Mouse (Mus musculus) limb, embryonic 11.5 days (tissue): ENCODE measurements at regions not wholly inside any gene's neighbourhood (a gene's known extent, or its start where the extent isn't known, plus 50 kb on each side); places are given as distances from the start of the nearest gene placed in this dataset.

ENCODE experiments used
- ATAC-seq: fragments of 200-750 bp; cut with Nextera tagmentation; 2 replicates; pipeline ENCODE4 v1.8.0; 2017; ENCODE audit warnings: low read depth; ENCODE audit not compliant: insufficient number of reproducible peaks, low FRiP score, low TSS enrichment
- DNase-seq: peaks from one replicate; pipeline ENCODE4 v3.0.0-alpha.2; 2015; ENCODE audit warnings: low spot score
- H3K27ac ChIP-seq: fragments of 300-500 bp; sonication (generic); replicated peaks from 2 replicates; pipeline ENCODE4 v1.5.1; 2014; ENCODE audit warnings: low read depth, mild to moderate bottlenecking, low read length
- H3K27me3 ChIP-seq: fragments of 300-500 bp; sonication (generic); 2 replicates; pipeline ENCODE4 v1.6.1; 2014; ENCODE audit warnings: mild to moderate bottlenecking, low read length, mixed read lengths; ENCODE audit not compliant: control insufficient read depth, insufficient read depth
- H3K36me3 ChIP-seq: fragments of 300-500 bp; sonication (generic); 2 replicates; pipeline ENCODE4 v1.6.1; 2014; ENCODE audit warnings: mild to moderate bottlenecking, low read length, moderate library complexity, mixed read lengths; ENCODE audit not compliant: control insufficient read depth, insufficient read depth
- H3K4me1 ChIP-seq: fragments of 300-500 bp; sonication (generic); 2 replicates; pipeline ENCODE4 v1.6.1; 2014; ENCODE audit warnings: low read length, mixed read lengths; ENCODE audit not compliant: control insufficient read depth, insufficient read depth
- H3K4me2 ChIP-seq: fragments of 300-500 bp; sonication (generic); 2 replicates; pipeline ENCODE4 v1.6.1; 2014; ENCODE audit warnings: low read depth, mild to moderate bottlenecking, moderate library complexity; ENCODE audit not compliant: severe bottlenecking
- H3K4me3 ChIP-seq: fragments of 300-500 bp; sonication (generic); 2 replicates; pipeline ENCODE4 v1.5.1; 2014; ENCODE audit warnings: low read depth, low read length
- H3K9ac ChIP-seq: fragments of 300-500 bp; sonication (generic); 2 replicates; pipeline ENCODE4 v1.6.1; 2014; ENCODE audit warnings: mild to moderate bottlenecking, low read length
- H3K9me3 ChIP-seq: fragments of 300-500 bp; sonication (generic); 2 replicates; pipeline ENCODE4 v1.6.1; 2016; ENCODE audit warnings: low read length; ENCODE audit not compliant: control insufficient read depth
- WGBS: fragments of 180-500 bp; shearing (Covaris S2); extraction: QIAGEN DNeasy Blood & Tissue Kit; methylation state at CpG from one replicate; pipeline ENCODE4 v1.1.7; 2014; 5-methylcytosine and 5-hydroxymethylcytosine counted together

GRCm38 (mm10) chr16:23784021-23784897 is 106.5 kb downstream of the Sst start:
- Histone ChIP-seq H3K27me3 (no peaks in the 10 kb centered on the region), H3K4me3 (no peak overlapping the region), H3K9ac (no peak overlapping the region), H3K36me3 (no peaks in the 10 kb centered on the region), H3K9me3 (no peaks in the 10 kb centered on the region), H3K4me1 (peaks cover 3% of the 10 kb centered on the region; the same call in 1 of the 2 replicates), H3K4me2 (no peak overlapping the region), H3K27ac (no peak overlapping the region)
- ATAC-seq (no peak), DNase-seq (no peak)
- WGBS: 60% methylated on average over 6 of the region's 6 CpGs

DNA sequence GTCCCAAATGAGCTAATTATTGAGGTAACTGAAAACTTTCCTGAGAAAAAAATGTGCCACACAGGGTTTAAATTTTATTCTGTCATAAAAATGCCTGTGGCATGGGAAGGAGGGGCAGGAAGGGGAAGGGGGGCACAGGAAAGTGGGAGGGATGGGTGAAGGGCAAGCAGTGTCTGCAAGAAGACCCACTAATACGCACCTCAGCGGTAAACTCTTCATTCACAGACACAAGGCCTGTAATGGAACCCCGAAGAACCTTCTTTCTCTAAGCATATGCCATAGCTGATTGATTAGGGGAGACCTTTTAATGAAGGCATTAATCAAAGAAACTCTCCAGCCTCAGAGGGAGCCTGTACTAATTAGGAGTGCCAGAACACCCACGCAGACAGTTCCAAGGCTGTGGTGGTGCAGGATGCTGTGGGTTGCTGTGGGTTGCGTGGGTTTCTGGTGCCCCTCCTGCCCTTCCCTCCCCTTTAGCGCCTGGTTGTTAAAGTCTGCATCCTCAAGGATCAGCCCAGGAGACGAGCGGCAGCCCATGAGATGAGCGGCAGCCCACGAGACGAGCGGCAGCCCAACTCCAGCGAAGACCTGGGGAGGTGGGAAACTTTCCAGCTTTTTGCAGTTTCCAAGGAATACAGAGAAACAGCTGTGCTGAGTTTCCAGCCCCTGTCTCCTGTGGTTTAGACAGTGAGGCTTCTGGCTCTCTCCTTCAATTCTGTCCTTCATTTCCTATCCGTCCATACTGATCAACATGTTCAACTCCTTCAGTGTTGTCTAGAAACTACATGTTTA is 110.1 kb downstream of the Sst start:
- H3K9me3 ChIP-seq: no peaks in the 10 kb centered on the region
- no peak for ATAC-seq
- no peaks in the 10 kb centered on the region for H3K36me3 ChIP-seq
- H3K4me3 ChIP-seq: no peak overlapping the region
- WGBS: 43% methylated on average over 14 of the region's 14 CpGs
- peak; percentile 26 for DNase-seq
- H3K4me2 ChIP-seq: no peak overlapping the region
- no peak overlapping the region for H3K27ac ChIP-seq
- H3K9ac ChIP-seq: no peak overlapping the region
- no peaks in the 10 kb centered on the region for H3K27me3 ChIP-seq
- H3K4me1 ChIP-seq: peaks cover 3% of the 10 kb centered on the region; the same call in 1 of the 2 replicates

DNA sequence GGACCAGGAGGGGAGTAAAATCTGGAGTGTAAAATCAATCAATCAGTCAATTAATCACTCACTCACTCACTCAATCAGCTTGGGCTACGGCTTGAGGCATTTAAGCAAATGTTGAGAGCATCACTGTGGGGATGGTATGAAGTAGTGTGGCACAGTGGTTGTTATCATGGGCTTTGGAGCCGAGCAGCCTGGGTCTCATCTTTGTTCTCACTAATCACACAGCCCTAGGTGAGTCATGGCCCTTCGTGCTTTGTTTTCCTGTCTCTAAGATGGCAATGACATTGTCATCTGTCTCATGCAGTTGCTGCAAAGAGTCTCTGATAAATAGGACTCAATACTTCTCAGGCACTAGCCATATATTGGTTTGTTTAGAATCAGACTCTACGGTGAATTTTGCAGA is 112.9 kb downstream of the Sst start:
- Histone ChIP-seq H3K27me3 (no peaks in the 10 kb centered on the region), H3K4me1 (peaks cover 3% of the 10 kb centered on the region; the same call in 1 of the 2 replicates), H3K9me3 (no peaks in the 10 kb centered on the region), H3K4me2 (no peak overlapping the region), H3K9ac (no peak overlapping the region), H3K4me3 (no peak overlapping the region), H3K27ac (no peak overlapping the region), H3K36me3 (no peaks in the 10 kb centered on the region)
- 68% methylated on average over 4 of the region's 4 CpGs for WGBS
- ATAC-seq (no peak), DNase-seq (no peak)

DNA sequence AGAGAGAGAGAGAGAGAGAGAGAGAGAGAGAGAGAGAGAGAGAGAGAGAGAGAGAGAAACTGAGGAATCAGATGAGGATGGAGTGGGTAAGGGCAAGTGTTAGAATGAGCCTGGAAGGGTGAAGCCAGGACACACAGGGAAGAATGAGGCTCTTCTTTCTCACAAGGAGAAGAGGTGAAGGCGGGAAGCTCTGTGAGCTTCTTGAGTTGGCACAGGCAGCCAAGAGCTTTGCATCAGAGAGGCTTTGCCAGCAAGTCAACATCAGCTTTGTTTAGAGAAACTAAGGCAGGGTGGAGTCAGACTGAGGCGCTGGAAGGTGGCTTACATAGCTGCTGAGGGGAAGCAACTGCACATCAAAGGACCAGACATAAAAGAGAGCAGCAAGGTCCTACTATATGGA is 113.7 kb downstream of the Sst start:
- 45% methylated on average over 2 of the region's 2 CpGs for WGBS
- no peaks in the 10 kb centered on the region for H3K36me3 ChIP-seq
- no peak overlapping the region for H3K4me3 ChIP-seq
- peaks cover 3% of the 10 kb centered on the region; the same call in 1 of the 2 replicates for H3K4me1 ChIP-seq
- no peak overlapping the region for H3K4me2 ChIP-seq
- ATAC-seq (no peak), DNase-seq (no peak)
- H3K9ac ChIP-seq: no peak overlapping the region
- no peaks in the 10 kb centered on the region for H3K27me3 ChIP-seq
- H3K9me3 ChIP-seq: no peaks in the 10 kb centered on the region
- H3K27ac ChIP-seq: no peak overlapping the region

DNA sequence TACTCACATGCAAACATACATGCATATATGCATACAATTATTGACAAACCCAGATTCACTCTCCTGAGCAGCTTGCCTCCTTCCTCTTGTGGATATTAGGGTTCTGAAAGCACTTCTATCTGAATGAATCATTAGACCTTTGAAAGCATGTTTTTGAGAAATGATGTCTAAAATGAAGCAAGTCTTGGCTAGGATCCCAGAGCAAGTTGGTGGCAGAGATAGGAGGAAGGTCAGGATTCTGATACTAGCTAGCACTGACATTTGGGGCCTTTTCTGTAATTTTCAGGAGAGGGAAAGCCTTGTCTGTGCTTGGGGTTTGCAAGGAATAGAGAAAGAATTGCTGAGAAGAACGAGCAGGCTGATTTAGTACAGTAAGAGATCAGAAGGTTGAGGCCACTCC is 114.3 kb downstream of the Sst start:
- H3K36me3 ChIP-seq: no peaks in the 10 kb centered on the region
- no peak for DNase-seq
- H3K4me3 ChIP-seq: no peak overlapping the region
- H3K27ac ChIP-seq: no peak overlapping the region
- H3K9me3 ChIP-seq: no peaks in the 10 kb centered on the region
- 31% methylated on average over 1 of the region's 1 CpGs for WGBS
- H3K27me3 ChIP-seq: no peaks in the 10 kb centered on the region
- peaks cover 3% of the 10 kb centered on the region; the same call in 1 of the 2 replicates for H3K4me1 ChIP-seq
- H3K9ac ChIP-seq: no peak overlapping the region
- no peak overlapping the region for H3K4me2 ChIP-seq
- no peak for ATAC-seq

DNA sequence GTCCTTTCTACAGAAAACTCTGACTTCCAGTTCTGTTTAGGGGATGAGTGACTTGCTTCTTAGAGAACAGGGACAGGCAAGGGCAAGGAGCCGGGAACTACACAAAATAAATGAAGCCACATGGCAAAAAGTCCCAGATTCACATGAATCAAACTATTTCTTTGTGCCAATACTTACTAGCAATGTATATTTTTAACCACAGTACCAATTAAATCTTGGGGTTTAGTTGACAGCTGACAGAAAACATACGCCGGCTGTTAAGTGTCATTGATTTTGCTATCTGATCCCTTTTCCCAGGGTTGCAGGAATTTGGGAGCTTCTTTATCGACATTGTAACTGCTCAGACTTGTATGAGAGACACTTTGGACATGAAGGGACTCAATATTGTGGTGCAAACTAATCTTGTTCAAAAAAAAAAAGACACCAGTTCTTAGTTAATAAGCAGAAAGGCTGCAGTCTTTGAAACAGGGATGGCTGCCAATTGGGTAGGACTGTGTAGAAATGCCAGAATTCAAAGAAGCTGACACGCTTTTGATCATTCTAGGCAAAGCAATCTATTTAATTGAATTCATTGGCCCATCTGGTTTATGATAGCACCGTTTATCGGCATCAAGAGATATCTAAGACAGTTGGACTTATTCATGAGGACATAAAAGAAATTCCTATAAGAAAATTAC is 132.5 kb downstream of the Sst start:
- Histone ChIP-seq H3K36me3 (no peaks in the 10 kb centered on the region), H3K9me3 (no peaks in the 10 kb centered on the region), H3K27me3 (no peaks in the 10 kb centered on the region), H3K4me1 (no peaks in the 10 kb centered on the region), H3K4me3 (no peak overlapping the region), H3K27ac (no peak overlapping the region), H3K4me2 (no peak overlapping the region), H3K9ac (no peak overlapping the region)
- ATAC-seq: no peak
- DNase-seq: no peak
- WGBS: 74% methylated on average over 7 of the region's 7 CpGs

- no peak for ATAC-seq
- Histone ChIP-seq H3K27ac (no peak overlapping the region), H3K4me1 (no peaks in the 10 kb centered on the region), H3K4me3 (no peak overlapping the region), H3K36me3 (no peaks in the 10 kb centered on the region), H3K4me2 (no peak overlapping the region), H3K27me3 (no peaks in the 10 kb centered on the region), H3K9ac (no peak overlapping the region), H3K9me3 (no peaks in the 10 kb centered on the region)
- WGBS: 64% methylated on average over 3 of the region's 3 CpGs
- DNase-seq: no peak
Observed at GRCm38 (mm10) chr16:23737026-23737425, 153.7 kb downstream of the Sst start.

DNA sequence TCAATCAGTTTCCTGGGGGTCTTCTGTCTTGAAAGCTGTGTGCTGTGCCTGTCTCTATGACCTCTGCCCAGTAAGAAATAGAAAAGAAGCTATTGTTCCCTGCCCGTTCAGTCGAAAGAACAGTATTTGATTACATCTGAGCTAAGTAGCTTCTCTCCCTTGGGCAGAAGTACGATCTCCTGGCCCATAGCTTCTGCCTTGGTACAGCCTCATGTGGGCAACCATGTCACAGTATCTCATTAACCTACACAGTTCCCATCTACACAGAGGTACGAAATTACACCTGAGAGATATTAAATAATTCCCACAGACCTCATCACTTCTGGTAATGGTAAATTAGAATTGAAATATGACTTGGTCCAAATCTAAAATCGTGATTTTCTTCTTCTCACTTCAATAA is 155.0 kb downstream of the Sst start:
- no peaks in the 10 kb centered on the region for H3K4me1 ChIP-seq
- no peaks in the 10 kb centered on the region for H3K9me3 ChIP-seq
- no peak overlapping the region for H3K9ac ChIP-seq
- WGBS: 68% methylated on average over 5 of the region's 5 CpGs
- no peak overlapping the region for H3K4me3 ChIP-seq
- DNase-seq (no peak), ATAC-seq (no peak)
- H3K36me3 ChIP-seq: no peaks in the 10 kb centered on the region
- H3K27me3 ChIP-seq: no peaks in the 10 kb centered on the region
- no peak overlapping the region for H3K4me2 ChIP-seq
- no peak overlapping the region for H3K27ac ChIP-seq
